Mouse (Mus musculus): ENCODE measurements around the gene Arid3b.

Gene Arid3b

GRCm38 (mm10) chr9:57744462-57745091 lies 92.0 kb downstream of the Arid3b start:
- no peak for DNase-seq

Data from right cerebral cortex, postnatal 4 days (tissue).